Mouse (Mus musculus): ENCODE data around the gene 1700020A23Rik. TPM values are rescaled to one million over a fixed set of nuclear protein-coding genes. Genes with fewer than 3 reads are reported as not detected.
"Not testable (repeated sequence)": the region's sequence is repeated elsewhere in the genome, so short reads cannot be mapped to it uniquely, and the experiment has no call there.

Gene 1700020A23Rik
- not detected for total RNA-seq (2021)

DNA sequence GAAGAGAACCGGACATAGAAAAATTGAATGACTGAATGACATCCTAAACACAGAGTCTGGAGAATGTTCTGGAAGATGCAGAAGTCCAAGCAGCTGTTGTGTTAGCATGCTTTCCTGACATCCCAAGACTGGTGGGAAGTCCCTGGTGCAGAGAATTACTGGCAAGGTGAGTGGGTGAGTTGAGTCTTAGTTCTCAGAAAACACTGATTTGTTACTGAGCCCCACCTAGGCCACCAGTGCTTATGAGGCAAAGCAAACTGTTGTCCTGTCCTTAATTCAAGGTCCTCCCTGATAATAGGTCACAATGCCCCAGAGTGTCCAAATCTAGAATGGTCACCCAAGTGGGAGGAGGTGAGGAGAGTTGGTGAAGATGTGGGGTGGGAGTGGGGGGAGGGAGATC is at the start of gene 1700020A23Rik, which contains the start of gene Gm28372:
1700020A23Rik (plus strand) TSS at position 321 of the 400 bp plus-strand sequence.
Gm28372 (plus strand) TSS at position 301 of the 400 bp plus-strand sequence.
- no peak for DNase-seq
- intact Hi-C loops (cut with DNase I): no loop called here

DNA sequence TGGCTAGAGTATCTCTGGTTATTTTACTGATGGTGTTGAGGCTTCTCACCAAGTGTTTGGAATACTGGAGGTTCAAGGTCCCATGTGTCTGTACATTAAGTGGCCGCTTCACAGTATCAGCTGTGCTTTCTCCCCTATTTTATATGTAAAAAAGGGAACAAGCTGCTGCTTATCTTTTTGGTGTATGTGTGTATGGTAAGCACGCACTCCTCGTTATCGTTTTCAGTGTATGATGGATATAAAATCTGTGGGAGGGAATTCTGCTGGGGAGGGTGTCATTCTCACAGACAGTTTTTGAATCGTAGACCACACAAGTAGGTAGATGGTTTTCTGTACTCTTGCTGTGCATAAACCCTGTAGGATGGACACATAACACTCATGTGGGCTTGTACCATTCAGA is 47.5 kb upstream of the 1700020A23Rik start:
- DNase-seq: no peak
- intact Hi-C loops (cut with DNase I): no loop called here

DNA sequence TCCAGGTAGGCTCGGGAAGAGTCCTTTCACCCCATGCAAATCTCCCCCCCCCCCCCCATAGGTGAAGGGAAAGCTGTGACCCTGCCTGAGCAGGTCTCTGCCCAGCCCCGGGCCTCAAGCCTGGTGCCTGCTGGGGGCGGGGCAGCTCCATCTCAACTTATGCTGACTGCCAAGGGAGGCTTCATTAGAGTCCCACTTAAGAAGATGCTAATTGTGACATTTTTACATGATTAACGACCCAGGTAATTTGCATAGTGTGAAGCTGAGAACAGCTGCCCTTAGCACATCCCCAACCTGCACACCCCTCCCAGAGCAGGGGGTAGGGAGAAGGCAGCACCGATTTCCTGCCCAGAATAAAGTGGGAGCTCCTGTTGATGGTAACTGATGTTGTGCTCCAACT is 46.2 kb upstream of the 1700020A23Rik start:
- DNase-seq: no peak
- intact Hi-C loops (cut with DNase I): no loop called here

DNA sequence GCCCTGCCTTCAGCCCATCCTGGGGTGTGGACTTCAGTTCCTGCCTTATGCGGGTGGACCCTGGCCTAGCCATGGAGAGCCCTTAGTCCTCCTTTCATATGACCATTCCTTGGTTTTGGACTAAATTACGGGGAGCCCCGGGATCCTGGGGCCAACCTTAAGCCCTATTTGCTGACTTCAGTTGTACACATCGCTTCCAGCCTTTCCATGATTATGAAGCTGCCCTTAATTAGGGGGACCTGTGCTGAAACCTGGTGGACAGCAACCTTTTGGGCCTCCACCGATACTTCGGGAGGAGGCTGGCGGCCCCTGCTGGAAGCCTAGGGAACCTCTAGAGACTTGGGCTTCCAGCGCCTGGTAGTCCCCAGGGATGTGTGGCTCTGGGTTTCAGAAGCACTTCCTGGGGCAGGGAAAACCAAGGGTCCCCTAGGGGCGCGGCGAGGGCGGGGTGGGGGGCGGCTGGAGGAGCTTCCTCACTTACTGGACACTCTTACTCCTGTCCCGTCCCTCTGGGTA is 42.5 kb upstream of the 1700020A23Rik start:
- intact Hi-C loops (cut with DNase I): loop anchor here (2.0 kb wide), 1 partner anchor 72 kb away; no protein-coding TSS in a partner anchor
- peak; percentile 53 to 74 for DNase-seq

DNA sequence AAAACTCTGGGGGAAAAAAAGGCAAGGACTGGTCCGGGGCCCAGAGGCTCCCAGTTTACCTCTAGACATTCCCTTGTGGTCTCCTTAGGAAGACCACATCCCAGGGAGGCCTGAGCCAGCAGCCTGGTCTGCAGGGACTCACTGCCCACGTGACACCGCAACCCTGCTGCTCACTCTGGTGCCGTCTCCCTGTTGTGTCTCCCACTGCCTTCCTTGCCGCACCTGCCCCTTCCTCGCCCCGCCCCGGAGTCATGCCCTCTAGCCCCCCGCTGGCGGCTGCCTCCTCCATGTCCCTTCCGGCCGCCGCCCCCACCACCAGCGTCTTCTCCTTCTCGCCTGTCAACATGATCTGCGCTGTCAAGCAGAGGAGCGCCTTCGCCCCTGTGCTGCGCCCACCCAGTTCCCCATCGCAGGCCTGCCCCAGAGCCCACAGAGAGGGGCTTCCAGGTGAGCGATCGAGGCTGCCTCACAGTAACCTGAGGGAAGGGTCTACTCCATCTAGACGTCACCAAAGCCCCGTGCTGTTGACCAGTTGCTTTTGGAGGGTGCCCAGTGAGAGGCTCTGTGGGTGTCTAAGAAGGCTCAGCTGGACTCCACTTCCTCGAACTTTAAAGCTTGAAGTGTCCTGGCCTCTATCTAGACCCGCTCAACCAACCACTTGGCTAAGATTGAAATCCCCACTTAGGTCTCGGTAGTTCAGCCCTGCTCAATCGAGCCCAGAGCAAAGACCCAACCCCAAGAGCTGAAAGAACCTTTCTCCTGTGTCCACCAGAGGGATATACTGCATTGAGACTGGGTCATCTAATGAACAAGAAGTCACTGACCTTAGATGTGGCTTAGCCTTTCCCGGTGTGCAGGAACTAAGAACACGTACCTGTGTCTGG is 39.6 kb upstream of the 1700020A23Rik start:
- DNase-seq: peak; percentile 18 to 37
- intact Hi-C loops (cut with DNase I): no loop called here

DNA sequence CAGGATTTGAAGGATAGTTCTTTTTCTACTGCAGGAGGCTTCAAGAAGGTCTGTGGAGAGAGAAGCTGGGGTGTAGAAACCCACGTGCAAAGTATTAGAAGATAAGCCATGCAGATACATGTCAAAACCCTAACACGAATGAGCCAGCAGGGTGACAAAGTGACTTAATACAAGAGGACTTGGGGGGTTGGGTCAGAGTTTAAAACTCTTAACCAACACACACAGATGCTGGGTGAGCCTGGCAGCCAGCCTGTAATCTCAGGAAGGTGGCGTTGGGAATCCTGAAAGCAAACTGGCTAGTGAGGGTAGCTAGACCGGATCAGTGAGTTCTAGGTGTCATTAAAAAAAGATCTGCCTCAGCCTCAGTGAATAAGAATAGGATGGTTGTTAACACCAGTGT is 37.7 kb upstream of the 1700020A23Rik start:
- DNase-seq: no peak
- intact Hi-C loops (cut with DNase I): no loop called here

DNA sequence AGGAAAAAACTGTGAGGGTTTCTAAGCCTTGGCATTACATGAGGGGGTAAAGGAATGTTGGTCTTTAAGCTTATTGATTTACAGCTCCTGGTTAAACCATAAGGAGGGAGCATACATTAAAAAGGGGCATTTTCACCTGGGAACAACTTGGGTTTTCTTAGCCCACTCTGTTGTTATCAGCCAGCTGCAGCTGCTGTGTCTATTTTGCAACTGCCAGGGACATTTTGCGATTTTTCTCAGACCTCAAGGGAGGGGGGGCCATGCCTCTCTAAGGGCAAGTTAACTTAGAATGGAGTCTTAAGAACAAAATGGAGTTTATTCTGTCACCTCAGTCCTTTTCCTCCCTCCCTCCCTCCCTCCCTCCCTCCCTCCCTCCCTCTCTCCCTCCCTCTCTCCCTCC is 32.0 kb upstream of the 1700020A23Rik start:
- DNase-seq; intact Hi-C loops (cut with DNase I): not testable (repeated sequence)

DNA sequence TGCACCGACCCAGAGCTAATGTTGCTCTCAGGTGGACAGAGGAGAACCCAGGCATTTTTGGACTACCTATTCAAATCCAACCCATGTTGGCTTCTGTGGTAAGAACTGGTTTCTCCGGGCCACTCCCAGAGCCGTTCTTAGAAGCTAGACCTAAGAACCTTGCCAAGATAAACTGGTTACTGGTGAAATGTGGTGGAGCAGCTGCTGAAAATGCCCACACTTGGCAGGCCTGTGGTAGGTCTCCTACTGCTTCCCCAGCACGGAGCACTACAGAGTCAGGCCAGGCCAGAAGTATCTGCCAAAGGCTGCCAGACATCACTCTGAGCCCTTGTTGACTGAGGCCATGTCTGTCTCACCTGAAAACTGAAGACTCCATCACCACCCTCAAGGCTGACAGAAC is 30.1 kb upstream of the 1700020A23Rik start:
- no peak for DNase-seq
- intact Hi-C loops (cut with DNase I): no loop called here

DNA sequence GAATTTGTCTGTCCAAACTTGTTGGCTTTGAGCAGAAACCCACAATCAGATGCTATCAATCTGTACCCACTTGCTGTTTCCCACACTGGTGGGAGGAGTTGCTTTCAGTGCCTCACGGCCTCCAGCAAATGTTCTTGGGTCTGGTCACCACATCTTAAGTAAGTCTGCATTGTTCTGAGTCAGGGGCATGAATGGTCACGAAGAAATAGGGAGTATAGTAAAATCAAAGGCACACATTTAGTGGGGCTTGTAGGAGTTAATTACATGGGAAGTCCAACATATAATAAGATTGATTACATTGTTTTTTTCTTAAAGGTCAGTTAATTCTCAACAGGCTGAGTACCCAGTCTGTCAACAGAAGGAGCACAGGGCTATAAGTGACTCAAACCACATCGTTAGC is 21.9 kb upstream of the 1700020A23Rik start:
- DNase-seq: no peak
- intact Hi-C loops (cut with DNase I): no loop called here

DNA sequence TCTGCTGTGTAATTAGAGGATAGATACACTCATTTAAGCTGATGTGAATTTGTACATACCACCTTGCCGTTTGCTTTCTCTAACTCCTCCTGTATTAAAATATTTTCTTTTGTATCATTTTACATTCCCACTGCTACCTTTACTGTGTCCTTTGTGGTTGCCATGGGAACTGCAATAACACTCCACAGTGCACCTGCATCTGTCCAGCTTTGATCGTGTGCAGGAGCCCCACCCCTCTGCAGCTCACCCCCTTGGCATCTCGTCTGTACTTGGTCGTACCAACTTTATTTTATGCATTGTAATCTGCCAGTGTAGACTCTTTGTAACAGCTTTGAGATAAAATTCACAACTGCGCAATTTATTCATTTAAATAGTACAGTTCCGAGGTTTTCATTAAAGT is 21.2 kb upstream of the 1700020A23Rik start:
- DNase-seq: no peak
- intact Hi-C loops (cut with DNase I): no loop called here

DNA sequence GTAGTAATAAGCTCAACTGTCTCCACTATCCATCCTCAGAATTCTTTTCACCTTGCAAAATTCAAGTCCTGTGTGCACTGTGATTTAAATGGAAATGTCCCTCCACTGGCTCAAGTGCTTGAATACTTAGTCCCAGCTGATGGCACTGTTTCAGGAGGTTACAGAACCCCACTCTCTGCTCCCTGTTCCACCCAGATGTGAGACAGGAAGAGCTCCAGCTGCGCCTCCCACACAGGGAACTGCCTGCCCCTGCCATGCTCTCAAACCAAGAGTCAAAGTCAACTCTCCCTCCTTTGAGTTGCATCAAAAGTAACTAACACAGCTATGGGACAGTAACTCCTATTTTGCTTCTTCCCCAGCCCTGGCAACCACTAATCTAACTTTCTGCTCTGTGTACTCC is 18.8 kb upstream of the 1700020A23Rik start:
- intact Hi-C loops (cut with DNase I): no loop called here

DNA sequence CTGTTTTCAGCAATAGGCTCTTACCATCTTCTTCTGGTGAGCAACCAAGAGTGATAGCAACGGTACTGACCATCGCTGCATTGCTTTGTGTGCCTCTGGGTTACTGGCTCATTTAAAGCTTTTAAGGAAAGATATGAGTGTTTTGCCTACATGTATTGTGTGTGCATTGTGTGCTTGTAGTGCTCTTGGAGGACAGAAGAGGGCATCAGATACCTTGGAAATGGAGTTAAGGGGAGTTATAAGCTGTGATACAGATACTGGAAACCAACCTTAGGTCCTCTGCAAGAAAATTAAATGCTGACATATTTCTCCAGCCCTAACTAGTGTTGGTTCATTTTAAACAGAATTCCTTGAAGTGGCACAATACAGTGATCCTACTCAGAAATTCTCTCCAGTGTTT is 16.3 kb upstream of the 1700020A23Rik start:
- intact Hi-C loops (cut with DNase I): no loop called here

More for the DNA sequence above, 18.8 kb upstream of the 1700020A23Rik start:
- no peak for DNase-seq

DNA sequence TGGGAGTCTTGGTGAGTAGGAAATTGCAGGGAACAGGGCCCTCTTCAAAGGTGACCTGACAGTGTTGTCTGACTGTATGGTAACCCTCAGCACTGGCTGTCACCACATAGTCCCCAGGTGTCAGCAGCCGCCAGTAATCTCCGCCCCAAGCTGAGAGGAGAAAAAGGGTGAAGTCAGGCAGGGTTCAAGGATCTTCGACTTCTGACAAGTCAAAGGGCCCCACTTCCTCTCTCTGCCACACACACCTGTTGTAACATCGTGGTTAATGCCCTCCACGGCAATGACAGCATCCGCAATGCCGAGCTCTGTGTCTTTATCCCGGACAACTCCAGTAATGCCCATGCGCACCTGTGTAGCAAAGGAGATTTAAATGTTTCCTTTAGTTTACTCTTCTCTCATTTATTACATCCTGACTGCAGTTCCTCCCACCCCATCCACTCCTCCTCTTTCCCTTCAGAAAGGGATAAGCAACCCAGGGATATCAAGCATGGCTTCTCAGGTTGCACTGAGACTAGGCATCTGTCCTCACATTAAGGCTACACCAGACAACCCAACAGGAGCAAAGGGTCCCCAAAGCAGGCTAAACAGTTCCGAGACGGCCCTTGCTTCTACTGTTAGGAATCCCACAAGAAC is 13.9 kb upstream of the 1700020A23Rik start:
- no peak for DNase-seq
- intact Hi-C loops (cut with DNase I): no loop called here

More for the DNA sequence above, 16.3 kb upstream of the 1700020A23Rik start:
- DNase-seq: no peak

DNA sequence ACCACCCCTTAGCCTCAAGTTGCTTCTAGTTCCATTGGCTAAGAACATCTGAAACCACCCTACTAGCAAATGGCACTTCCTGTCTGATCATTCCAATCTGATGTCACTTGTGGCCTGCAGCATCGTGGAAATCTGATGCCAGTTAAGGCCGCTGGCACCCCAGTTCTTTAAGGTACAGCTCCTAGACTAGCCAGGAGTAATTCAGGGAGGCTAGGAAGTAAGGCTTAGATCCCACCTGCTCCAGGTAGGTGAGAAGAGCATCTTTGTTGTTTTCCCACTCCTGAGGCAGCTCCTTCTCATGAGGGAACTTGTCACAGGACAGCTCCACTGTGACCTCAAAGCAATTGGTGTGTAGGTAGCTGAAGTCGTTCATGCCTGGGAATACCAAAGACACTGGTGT is 12.2 kb upstream of the 1700020A23Rik start:
- intact Hi-C loops (cut with DNase I): no loop called here
- DNase-seq: no peak

DNA sequence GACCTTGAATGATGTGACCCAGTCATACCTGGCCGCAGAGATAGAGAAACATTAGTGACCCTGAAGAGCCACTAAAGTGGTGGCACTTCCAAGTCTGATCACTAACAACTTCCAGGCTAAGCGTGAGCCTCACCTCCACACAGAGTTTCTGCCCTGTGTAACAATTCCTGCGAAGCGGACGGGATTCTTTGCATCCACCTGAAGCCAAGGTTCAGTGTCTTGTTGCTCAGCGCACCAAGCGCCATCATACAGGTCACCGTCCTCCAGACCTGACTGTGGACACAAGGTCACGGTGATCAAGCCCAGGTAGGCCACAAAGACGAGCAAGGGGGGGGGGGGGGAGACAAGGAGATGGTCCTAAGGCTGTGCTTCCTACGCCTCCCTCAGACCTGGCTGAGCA is 9.4 kb upstream of the 1700020A23Rik start:
- no peak for DNase-seq
- intact Hi-C loops (cut with DNase I): no loop called here

DNA sequence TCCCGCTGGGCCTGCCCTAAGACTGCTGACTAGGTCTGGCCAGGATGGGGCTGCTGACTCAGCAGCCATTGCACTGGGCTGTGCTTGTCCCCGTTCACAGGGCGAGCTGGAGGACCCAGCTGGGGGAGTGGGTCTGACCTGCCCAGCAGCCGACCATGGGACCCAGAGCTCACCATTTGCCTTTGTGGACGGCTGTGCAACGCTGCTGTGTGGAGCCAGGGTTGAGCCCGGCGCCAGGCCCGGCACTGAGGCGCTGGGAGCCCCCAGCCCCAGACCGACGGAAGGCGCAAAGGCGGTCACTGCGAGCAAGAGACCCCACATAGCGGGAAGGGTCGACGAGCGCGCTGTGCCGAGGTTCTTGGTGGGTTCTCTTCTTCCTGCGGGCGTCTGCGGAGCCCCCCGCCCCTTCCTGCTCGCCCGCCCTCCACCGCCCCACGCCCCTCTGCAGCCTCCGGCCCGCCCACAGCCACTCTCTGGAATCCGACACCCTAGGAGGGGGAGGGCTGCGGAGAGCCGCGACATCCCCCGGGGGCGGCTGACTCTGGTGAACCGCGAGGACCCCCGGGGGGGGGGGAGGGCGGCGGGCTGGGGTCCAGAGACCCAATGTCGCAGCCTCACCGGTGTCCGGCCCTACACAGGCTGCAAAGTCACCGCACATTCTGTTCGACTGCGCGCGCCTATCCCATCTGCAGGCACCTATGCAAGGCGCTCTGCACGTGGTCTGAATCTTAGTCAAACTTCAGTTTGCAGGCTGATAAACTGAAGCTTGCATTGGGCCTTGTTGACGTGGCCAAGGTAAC is 7.7 kb upstream of the 1700020A23Rik start, which contains the start of gene Cpxm1:
Cpxm1 (minus strand) TSS at position 389 of the 800 bp plus-strand sequence.
- intact Hi-C loops (cut with DNase I): no loop called here
- DNase-seq: peak; percentile 47 to 50

DNA sequence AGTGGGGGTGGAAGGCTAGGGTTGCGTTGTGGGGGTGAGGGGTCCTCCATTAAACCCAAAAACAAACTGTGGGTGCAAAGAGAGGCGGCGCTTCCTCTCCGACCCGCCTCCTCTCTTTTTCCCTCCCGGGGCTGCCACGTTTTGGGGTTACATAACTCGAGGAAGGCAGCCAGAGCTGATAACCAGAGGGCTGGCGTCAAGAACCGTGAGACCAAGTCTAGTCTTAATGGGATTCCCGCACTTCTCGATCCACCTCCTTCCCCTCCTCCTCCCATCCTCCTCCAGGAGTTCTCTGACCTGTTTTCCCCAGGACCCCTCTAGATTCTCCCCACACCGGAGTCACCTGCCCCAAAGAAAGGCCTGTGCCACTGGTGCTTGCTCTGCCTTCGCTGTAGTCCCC is 7.0 kb upstream of the 1700020A23Rik start:
- intact Hi-C loops (cut with DNase I): no loop called here
- DNase-seq: peak; percentile 54 to 62

DNA sequence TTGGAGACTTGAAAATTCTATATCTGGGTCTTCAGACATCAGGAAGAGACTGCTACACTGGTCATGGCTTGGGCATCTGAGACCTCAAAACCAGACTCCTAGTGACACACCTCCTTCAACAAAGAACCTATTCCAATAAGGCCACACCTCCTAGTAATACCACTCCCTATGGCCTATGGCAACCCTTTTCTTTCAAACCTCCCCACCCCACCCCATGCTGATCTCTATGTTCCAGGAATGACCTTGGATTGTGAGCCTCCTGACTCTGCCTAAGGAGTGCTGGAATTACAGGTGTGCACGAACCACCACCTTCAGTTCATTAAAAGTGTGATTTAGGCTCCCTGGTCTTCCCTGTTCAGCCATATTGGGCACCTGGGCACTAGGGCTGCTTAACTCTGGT is 5.0 kb upstream of the 1700020A23Rik start:
- intact Hi-C loops (cut with DNase I): no loop called here
- DNase-seq: no peak

DNA sequence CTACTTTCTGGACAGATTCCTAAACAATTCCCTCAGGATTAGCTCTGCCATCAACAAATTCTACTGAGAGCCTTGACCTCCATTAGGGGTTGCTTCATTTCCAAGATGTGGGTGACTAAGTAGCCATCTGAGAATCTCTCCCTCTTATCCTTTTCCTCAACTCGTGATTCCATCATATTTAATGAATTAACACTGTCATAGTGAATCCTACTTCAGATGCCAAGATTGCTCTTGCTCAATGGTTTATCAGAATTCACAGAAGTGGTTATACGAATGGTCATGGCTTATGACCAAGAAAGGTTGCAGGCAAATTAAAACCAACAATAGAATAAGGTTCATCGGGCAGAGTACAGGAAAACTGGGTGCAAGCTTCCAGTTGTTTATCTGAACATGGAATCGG is 3.2 kb upstream of the 1700020A23Rik start:
- intact Hi-C loops (cut with DNase I): no loop called here

DNA sequence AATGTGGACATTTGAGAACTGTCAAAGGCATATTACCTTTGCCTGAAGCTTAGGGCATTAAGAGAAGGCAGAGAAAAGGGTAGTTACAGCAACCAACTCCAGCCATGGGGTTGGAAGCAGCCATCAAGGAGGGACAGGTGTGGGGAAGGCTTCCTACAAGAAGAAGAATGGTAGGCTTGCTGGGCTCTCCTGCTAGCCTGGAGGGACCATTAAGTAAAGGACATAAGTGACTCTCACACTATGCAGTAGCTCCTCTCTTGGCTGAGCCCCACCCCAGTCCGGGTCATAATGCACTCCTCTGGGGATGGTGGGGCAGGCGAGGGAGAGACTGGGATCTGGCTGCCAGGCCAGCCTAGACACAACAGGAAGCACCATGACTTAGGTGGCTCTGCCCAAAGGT is 1.1 kb downstream of the 1700020A23Rik start, which contains the start of gene Tmem239:
Tmem239 (plus strand) TSS at position 301 of the 400 bp plus-strand sequence.
- intact Hi-C loops (cut with DNase I): no loop called here
- DNase-seq: no peak

More for the DNA sequence above, 3.2 kb upstream of the 1700020A23Rik start:
- DNase-seq: no peak

DNA sequence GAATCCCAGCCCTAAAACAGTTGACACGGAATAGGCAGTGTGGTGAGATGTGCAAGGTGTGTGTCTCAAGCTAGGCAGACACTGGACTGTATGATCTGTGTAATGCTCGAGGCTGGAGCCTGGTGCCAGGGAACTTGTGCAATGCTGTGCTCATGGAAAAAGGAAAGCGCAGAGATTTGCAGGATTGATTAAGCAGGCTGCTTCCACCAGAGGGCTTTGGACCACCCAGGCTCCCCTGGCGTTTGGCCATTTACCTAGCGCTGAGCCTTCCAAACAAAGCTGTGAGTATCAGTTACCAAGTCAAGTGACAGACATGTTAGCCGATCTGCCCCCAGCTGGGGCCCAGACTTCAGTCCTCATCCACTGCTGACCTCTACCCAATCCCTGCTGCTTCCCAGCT is 3.1 kb downstream of the 1700020A23Rik start:
- intact Hi-C loops (cut with DNase I): no loop called here
- DNase-seq: no peak
